Mouse (Mus musculus): ENCODE measurements around the gene Agrp. TPM values are rescaled to one million over a fixed set of nuclear protein-coding genes. Genes with fewer than 3 reads are reported as not detected.
"Not testable (repeated sequence)": the region's sequence is repeated elsewhere in the genome, so short reads cannot be mapped to it uniquely, and the experiment has no call there.

The Agrp gene
- polyA plus RNA-seq, 1 experiment = 0.47 TPM

DNA sequence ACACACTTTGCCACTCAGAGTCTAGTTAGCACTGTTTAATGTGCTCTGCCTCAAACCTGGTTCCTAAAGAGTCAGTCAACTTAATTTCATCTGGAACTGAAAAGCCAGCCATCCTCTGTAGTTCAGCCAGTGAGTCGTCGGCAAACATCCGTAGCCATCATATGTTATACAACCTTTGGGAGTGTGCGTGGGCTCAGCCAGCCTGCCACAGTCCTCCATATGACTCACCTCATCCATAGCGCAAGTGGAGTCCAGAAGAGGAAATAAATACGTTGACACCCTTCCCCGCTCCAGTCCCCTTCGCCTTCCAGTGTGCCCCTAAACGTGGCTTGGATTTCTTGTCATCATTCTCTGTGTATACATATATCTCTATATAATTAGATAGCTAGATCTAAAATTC is 65.4 kb downstream of the Agrp start:
- peak overlapping the region; percentile 10 for H3K4me2 ChIP-seq (ENCODE audit: low read depth)
- no peaks in the 10 kb centered on the region for H3K79me2 ChIP-seq (ENCODE audit: control insufficient read depth, insufficient read depth)
- H3K4me3 ChIP-seq = no peak overlapping the region
- no peaks in the 10 kb centered on the region for H3K36me3 ChIP-seq (ENCODE audit: control insufficient read depth, insufficient read depth)
- no peaks in the 10 kb centered on the region for H3K27me3 ChIP-seq (ENCODE audit: control insufficient read depth, insufficient read depth, insufficient read length)
- H3ac ChIP-seq (ENCODE audit: control insufficient read depth, insufficient read length) = no peak overlapping the region
- TF ChIP-seq TCF3 (IDR thresholded peaks at IDR 0.05; ENCODE audit: insufficient read length, low read depth) (no peak), MYOD1 (IDR thresholded peaks at IDR 0.05; ENCODE audit: control insufficient read depth in 1 of 3, insufficient read length in 2 of 3, low read depth in 2 of 3) (no peak), MYOG (IDR thresholded peaks at IDR 0.05; ENCODE audit: control insufficient read depth in 1 of 3, insufficient read depth in 1 of 3, insufficient read length in 2 of 3, low read depth in 2 of 3) (no peak), USF1 (IDR thresholded peaks at IDR 0.05; ENCODE audit: low read depth) (no peak), POLR2AphosphoS2 (IDR thresholded peaks at IDR 0.05; ENCODE audit: insufficient read length, low read depth) (no peak), REST (IDR thresholded peaks at IDR 0.05; ENCODE audit: insufficient read depth, insufficient read length) (no peak), CEBPB (IDR thresholded peaks at IDR 0.05; ENCODE audit: insufficient read depth, poor library complexity, severe bottlenecking) (no peak), TCF12 (IDR thresholded peaks at IDR 0.05; ENCODE audit: insufficient read depth, poor library complexity, severe bottlenecking) (no peak), POLR2A (IDR thresholded peaks at IDR 0.05; ENCODE audit: insufficient read length, low read depth) (no peak), SRF (IDR thresholded peaks at IDR 0.05; ENCODE audit: control insufficient read depth, insufficient read length, low read depth) (no peak), E2F4 (IDR thresholded peaks at IDR 0.05; ENCODE audit: insufficient read depth) (no peak), MAX (IDR thresholded peaks at IDR 0.05; ENCODE audit: low read depth) (no peak)

DNA sequence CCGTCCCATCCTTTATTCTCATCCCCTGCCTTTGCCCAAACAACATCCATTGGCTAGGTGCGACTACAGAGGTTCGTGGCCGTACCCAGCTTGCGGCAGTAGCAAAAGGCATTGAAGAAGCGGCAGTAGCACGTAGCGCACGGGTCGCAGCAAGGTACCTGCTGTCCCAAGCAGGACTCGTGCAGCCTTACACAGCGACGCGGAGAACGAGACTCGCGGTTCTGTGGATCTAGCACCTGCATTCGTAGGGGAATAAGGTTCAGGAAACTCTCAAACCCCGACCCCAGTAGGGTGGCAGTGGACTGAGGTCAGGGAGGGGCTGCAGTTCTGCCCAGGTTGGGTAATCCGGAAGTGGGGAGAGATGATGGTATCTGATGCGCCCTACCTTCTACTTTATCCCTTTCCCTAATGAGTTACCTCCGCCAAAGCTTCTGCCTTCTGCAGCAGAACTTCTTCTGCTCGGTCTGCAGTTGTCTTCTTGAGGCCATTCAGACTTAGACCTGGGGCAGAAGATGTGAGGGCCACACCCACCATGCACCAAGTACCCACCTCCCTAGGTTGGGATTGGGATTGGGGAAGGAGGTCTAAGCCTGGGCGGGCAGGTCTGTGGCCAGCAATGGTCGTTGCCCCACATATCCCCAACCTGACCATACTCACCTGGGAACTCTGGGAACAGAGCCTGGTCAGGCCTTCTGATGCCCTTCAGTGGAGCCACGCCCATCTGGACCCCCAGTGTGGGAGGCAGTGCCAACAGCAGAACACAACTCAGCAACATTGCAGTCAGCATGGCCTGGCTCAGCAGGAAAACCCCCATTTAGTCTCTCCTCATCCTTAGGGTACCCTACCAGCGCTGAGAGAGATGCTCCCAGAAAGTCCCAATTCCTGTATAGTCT is 70.2 kb downstream of the Agrp start:
- TF ChIP-seq TCF3 (IDR thresholded peaks at IDR 0.05; ENCODE audit: insufficient read length, low read depth) = no peak
- TF ChIP-seq CEBPB (IDR thresholded peaks at IDR 0.05; ENCODE audit: insufficient read depth, poor library complexity, severe bottlenecking) = no peak
- no peak for TF ChIP-seq MAX (IDR thresholded peaks at IDR 0.05; ENCODE audit: low read depth)
- TF ChIP-seq POLR2A (IDR thresholded peaks at IDR 0.05; ENCODE audit: insufficient read length, low read depth) = no peak
- no peak for TF ChIP-seq SRF (IDR thresholded peaks at IDR 0.05; ENCODE audit: control insufficient read depth, insufficient read length, low read depth)
- TF ChIP-seq POLR2AphosphoS2 (IDR thresholded peaks at IDR 0.05; ENCODE audit: insufficient read length, low read depth) = no peak
- TF ChIP-seq USF1 (IDR thresholded peaks at IDR 0.05; ENCODE audit: low read depth) = no peak
- TF ChIP-seq MYOD1 (IDR thresholded peaks at IDR 0.05; ENCODE audit: control insufficient read depth in 1 of 3, insufficient read length in 2 of 3, low read depth in 2 of 3) = no peak
- no peak for TF ChIP-seq E2F4 (IDR thresholded peaks at IDR 0.05; ENCODE audit: insufficient read depth)
- TF ChIP-seq REST (IDR thresholded peaks at IDR 0.05; ENCODE audit: insufficient read depth, insufficient read length) = no peak
- TF ChIP-seq MYOG (IDR thresholded peaks at IDR 0.05; ENCODE audit: control insufficient read depth in 1 of 3, insufficient read depth in 1 of 3, insufficient read length in 2 of 3, low read depth in 2 of 3) = no peak
- no peak for TF ChIP-seq TCF12 (IDR thresholded peaks at IDR 0.05; ENCODE audit: insufficient read depth, poor library complexity, severe bottlenecking)
- Histone ChIP-seq H3ac (ENCODE audit: control insufficient read depth, insufficient read length) (peak overlapping the region; percentile 31), H3K4me2 (ENCODE audit: low read depth) (peak overlapping the region; percentile 85), H3K36me3 (ENCODE audit: control insufficient read depth, insufficient read depth) (no peaks in the 10 kb centered on the region), H3K27me3 (ENCODE audit: control insufficient read depth, insufficient read depth, insufficient read length) (no peaks in the 10 kb centered on the region), H3K4me3 (peak overlapping the region; percentile 68), H3K79me2 (ENCODE audit: control insufficient read depth, insufficient read depth) (peaks cover 34% of the 10 kb centered on the region)

DNA sequence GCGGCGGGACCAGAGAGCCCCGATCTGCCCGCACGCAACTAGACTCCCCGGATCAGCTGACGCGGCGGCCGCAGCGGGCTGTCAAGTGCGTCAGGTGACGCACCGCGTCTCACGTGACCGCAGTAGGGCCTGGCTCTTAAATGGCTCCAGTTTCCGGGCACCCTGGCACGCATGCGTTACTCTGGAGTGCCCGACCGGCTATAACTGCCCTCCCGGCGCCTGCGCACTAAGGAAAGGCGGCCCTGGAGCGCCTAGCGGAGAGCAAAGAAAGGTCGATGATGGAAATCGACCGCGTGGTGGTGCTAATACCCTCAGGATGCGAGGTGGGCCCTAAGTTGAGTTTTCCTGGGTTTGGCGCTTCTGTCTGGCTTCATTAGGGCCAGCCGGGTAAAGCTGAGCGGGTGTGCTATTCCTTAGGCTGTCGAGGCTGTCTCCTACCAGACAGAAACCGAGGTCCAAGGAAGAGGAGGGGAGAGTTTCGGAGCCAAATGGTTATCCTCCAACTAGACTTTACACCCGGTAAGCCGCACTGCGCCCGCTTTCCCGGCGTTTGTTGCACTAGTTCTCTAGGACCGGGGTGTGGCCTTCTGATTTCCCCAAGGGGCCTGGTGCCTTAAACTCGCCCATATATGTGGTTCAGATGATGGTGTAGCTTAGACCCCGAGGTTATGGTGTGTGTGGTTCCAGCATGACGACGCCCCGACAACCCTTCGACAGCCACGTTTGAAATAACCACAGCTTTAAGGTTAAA is 71.1 kb downstream of the Agrp start, which contains the start of gene Atp6v0d1:
Atp6v0d1 (minus strand) TSS at position 96 of the 751 bp plus-strand sequence.
- peak within 1 kb of the TSS; percentile 85 for H3K4me2 ChIP-seq (ENCODE audit: low read depth)
- H3K4me3 ChIP-seq = peak within 1 kb of the TSS; percentile 68
- H3K36me3 ChIP-seq (ENCODE audit: control insufficient read depth, insufficient read depth) = no peaks in the 10 kb centered on the region
- peaks cover 38% of the 10 kb centered on the region for H3K79me2 ChIP-seq (ENCODE audit: control insufficient read depth, insufficient read depth)
- TF ChIP-seq MAX (IDR thresholded peaks at IDR 0.05; ENCODE audit: low read depth) (no peak), POLR2AphosphoS2 (IDR thresholded peaks at IDR 0.05; ENCODE audit: insufficient read length, low read depth) (peak; percentile 77), TCF12 (IDR thresholded peaks at IDR 0.05; ENCODE audit: insufficient read depth, poor library complexity, severe bottlenecking) (no peak), MYOD1 (IDR thresholded peaks at IDR 0.05; ENCODE audit: control insufficient read depth in 1 of 3, insufficient read length in 2 of 3, low read depth in 2 of 3) (peak in 2 of 3 experiments; percentile 46 to 74), E2F4 (IDR thresholded peaks at IDR 0.05; ENCODE audit: insufficient read depth) (no peak), USF1 (IDR thresholded peaks at IDR 0.05; ENCODE audit: low read depth) (peak; percentile 94), CEBPB (IDR thresholded peaks at IDR 0.05; ENCODE audit: insufficient read depth, poor library complexity, severe bottlenecking) (no peak), POLR2A (IDR thresholded peaks at IDR 0.05; ENCODE audit: insufficient read length, low read depth) (peak; percentile 79), REST (IDR thresholded peaks at IDR 0.05; ENCODE audit: insufficient read depth, insufficient read length) (no peak), MYOG (IDR thresholded peaks at IDR 0.05; ENCODE audit: control insufficient read depth in 1 of 3, insufficient read depth in 1 of 3, insufficient read length in 2 of 3, low read depth in 2 of 3) (peak in 2 of 3 experiments; percentile 58 to 68), SRF (IDR thresholded peaks at IDR 0.05; ENCODE audit: control insufficient read depth, insufficient read length, low read depth) (peak; percentile 100), TCF3 (IDR thresholded peaks at IDR 0.05; ENCODE audit: insufficient read length, low read depth) (no peak)
- peak within 1 kb of the TSS; percentile 31 for H3ac ChIP-seq (ENCODE audit: control insufficient read depth, insufficient read length)
- H3K27me3 ChIP-seq (ENCODE audit: control insufficient read depth, insufficient read depth, insufficient read length) = no peaks in the 10 kb centered on the region

DNA sequence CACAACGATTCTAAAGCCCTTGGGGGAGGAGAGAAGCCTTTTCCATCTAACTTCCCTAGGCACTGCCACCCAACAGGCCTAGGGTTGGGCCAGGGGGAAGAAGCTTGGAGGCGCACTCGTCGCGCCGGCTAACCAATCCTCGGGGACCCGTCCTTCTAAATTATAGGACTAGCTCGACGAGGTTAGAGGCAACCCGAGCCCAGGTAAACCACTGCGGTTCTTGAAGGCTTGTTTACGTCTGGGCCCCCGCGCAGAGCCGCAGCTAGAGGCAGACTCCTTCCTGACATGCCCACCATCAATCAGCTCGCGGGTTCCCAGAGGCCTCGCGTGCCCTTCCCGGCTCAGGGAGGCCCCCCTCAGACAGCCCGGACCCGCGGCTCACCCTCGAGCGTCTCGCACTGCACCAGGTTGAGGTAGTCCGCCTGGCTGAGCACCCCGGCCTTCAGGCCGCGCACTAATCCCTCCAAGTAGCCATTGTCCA is 71.8 kb downstream of the Agrp start:
- Histone ChIP-seq H3K4me3 (peak overlapping the region; percentile 68), H3K27me3 (ENCODE audit: control insufficient read depth, insufficient read depth, insufficient read length) (no peaks in the 10 kb centered on the region), H3K79me2 (ENCODE audit: control insufficient read depth, insufficient read depth) (peaks cover 38% of the 10 kb centered on the region), H3K4me2 (ENCODE audit: low read depth) (peak overlapping the region; percentile 74), H3K36me3 (ENCODE audit: control insufficient read depth, insufficient read depth) (no peaks in the 10 kb centered on the region), H3ac (ENCODE audit: control insufficient read depth, insufficient read length) (peak overlapping the region; percentile 31)
- TF ChIP-seq MYOG (IDR thresholded peaks at IDR 0.05; ENCODE audit: control insufficient read depth in 1 of 3, insufficient read depth in 1 of 3, insufficient read length in 2 of 3, low read depth in 2 of 3) = no peak
- TF ChIP-seq POLR2AphosphoS2 (IDR thresholded peaks at IDR 0.05; ENCODE audit: insufficient read length, low read depth) = no peak
- no peak for TF ChIP-seq TCF12 (IDR thresholded peaks at IDR 0.05; ENCODE audit: insufficient read depth, poor library complexity, severe bottlenecking)
- no peak for TF ChIP-seq SRF (IDR thresholded peaks at IDR 0.05; ENCODE audit: control insufficient read depth, insufficient read length, low read depth)
- no peak for TF ChIP-seq MAX (IDR thresholded peaks at IDR 0.05; ENCODE audit: low read depth)
- no peak for TF ChIP-seq CEBPB (IDR thresholded peaks at IDR 0.05; ENCODE audit: insufficient read depth, poor library complexity, severe bottlenecking)
- no peak for TF ChIP-seq MYOD1 (IDR thresholded peaks at IDR 0.05; ENCODE audit: control insufficient read depth in 1 of 3, insufficient read length in 2 of 3, low read depth in 2 of 3)

DNA sequence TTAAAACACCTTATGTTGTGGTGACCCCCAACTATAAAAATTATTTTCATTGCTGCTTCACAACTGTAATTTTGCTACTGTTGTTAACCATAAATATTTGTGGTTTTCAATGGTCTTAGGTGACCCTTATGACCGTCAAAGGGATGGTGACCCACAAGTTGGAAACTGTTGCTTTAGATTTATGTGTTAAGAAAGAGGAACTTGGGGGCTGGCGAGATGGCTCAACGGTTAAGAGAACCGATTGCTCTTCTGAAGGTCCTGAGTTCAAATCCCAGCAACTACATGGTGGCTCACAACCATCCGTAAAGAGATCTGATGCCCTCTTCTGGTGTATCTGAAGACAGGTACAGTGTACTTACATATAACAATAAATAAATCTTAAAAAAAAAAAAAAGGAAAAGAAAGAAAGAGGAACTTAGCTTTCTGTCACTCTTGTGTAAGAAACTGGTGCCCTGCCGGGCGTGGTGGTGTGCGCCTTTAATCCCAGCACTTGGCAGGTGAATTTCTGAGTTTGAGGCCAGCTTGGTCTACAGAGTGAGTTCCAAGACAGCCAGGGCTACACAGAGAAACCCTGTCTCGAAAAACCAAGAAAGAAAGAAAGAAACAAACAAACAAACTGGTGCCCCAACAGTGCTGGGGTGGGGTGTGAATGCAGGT is 72.5 kb downstream of the Agrp start:
- not testable (repeated sequence) for H3ac ChIP-seq (ENCODE audit: control insufficient read depth, insufficient read length); H3K27me3 ChIP-seq (ENCODE audit: control insufficient read depth, insufficient read depth, insufficient read length); H3K36me3 ChIP-seq (ENCODE audit: control insufficient read depth, insufficient read depth)

More for the DNA sequence above, 72.5 kb downstream of the Agrp start:
- H3K4me3 ChIP-seq = peak overlapping the region; percentile 68
- peak overlapping the region; percentile 74 for H3K4me2 ChIP-seq (ENCODE audit: low read depth)
- H3K79me2 ChIP-seq (ENCODE audit: control insufficient read depth, insufficient read depth) = peaks cover 38% of the 10 kb centered on the region
